Mouse (Mus musculus) cerebellum, adult 9-10 months (tissue): ENCODE results near the gene C530008M17Rik.

ENCODE experiments used
- DNase-seq: peaks from one replicate; pipeline ENCODE4 v3.0.0; 2022

C530008M17Rik gene

GRCm38 (mm10) chr5:76656212-76656611 lies at the start of gene C530008M17Rik:
Gene C530008M17Rik, plus strand, starts transcription at chr5:76656512.
- no peak for DNase-seq

GRCm38 (mm10) chr5:76609702-76610370 lies 46.5 kb upstream of the C530008M17Rik start:
- no peak for DNase-seq

GRCm38 (mm10) chr5:76612867-76613499 lies 43.3 kb upstream of the C530008M17Rik start:
- no peak for DNase-seq

- DNase-seq = no peak
Observed at GRCm38 (mm10) chr5:76615276-76615675, 41.0 kb upstream of the C530008M17Rik start.

DNA sequence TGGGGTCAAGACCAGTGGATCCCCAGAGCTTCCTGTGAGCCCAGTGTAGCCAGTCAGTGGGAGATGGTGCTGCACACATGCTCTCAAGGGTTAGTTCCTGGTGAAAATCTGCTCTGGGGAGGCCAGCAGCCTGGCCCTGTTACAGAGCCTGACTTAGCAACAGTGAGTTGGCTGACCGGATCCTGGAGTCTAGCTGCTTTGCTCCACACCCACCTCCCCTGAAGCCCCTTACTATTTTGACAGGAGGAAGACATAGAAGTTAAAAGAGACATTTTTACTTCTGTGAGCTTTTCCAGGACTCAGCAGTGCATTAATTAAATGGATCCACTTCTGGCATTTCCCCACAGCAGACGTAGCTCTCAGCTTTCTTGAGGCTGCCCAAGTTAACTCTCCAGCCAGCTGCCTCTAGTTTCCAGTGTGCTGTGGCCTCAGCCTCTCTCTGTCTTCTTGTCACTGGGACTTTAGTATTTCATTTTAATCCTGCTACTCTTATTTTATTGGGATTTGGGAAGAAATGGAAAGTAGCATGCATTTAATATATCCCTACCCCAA lies 40.0 kb upstream of the C530008M17Rik start:
- DNase-seq = no peak

GRCm38 (mm10) chr5:76618750-76619149 lies 37.6 kb upstream of the C530008M17Rik start:
- no peak for DNase-seq

GRCm38 (mm10) chr5:76623759-76624158 lies 32.6 kb upstream of the C530008M17Rik start:
- no peak for DNase-seq

DNA sequence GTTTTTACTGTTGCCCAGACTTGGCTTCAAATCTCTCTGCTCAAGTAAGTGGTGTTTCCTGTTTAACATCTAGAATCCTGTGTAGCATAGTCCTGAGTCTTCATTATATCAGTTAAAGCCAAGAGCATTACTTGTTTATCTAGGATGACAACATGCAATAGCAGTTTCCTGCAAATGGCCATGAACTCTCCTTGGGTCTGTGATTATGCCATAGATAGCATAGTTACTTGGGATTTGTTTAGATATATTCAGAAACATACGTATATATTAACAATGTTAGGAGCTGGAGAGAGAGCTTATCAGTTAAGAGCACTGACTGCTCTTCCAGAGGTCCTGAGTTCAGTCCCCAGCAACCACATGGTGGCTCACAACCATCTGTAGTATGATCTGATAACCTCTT lies 28.5 kb upstream of the C530008M17Rik start:
- DNase-seq = no peak

GRCm38 (mm10) chr5:76634012-76634411 lies 22.3 kb upstream of the C530008M17Rik start:
- no peak for DNase-seq

- no peak for DNase-seq
Observed at GRCm38 (mm10) chr5:76635592-76635991, 20.7 kb upstream of the C530008M17Rik start.

- DNase-seq = no peak
Observed at GRCm38 (mm10) chr5:76642076-76642475, 14.2 kb upstream of the C530008M17Rik start.

DNA sequence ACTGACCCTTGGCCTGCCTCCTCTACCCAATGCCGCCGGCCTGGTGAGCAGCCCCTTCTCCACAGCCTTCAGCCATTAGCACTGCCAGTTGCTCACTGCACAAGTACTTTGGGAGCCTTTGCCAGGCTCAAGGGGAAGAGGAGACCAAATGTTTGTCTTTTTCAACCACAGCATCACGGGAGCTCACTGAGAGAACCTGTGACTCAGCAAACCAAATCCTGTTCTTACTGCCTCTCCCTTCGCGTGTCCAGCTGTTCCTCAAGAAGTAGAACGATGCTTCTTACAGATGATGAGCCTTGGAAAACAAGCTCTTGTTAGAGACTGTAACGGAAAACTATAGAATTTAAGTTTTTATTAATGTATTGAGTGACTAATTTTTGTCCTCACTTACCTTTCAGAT lies 12.1 kb upstream of the C530008M17Rik start:
- no peak for DNase-seq

GRCm38 (mm10) chr5:76645091-76645868 lies 11.0 kb upstream of the C530008M17Rik start:
- no peak for DNase-seq

GRCm38 (mm10) chr5:76649897-76650296 lies 6.4 kb upstream of the C530008M17Rik start:
- no peak for DNase-seq

- DNase-seq = no peak
Observed at GRCm38 (mm10) chr5:76651151-76651725, 5.1 kb upstream of the C530008M17Rik start.

- peak; percentile 4 for DNase-seq
Observed at GRCm38 (mm10) chr5:76657245-76658083, 1.2 kb downstream of the C530008M17Rik start.

GRCm38 (mm10) chr5:76658084-76658934 lies 2.0 kb downstream of the C530008M17Rik start:
- DNase-seq = peak; percentile 6

- DNase-seq = no peak
Observed at GRCm38 (mm10) chr5:76659958-76660635, 3.8 kb downstream of the C530008M17Rik start.

DNA sequence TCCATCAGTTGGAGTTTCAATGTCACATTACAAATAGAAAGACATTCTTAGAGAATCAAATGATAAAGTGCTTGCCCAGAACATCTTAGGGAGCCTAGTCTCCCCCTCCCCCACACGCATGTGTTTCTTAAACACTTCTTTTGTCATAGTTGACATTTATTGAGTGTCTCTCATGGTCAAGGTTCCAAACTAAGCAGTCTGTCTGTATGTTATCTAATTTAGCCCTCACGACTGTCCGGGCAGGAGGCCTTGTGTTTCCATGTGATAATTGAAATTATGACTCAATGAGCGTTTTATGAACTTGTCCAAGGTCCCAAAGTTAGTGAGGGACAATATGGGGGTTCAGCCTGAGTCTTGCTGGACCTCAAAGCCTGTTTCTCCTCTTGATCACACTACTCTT lies 5.0 kb downstream of the C530008M17Rik start:
- DNase-seq = no peak

- DNase-seq = no peak
Observed at GRCm38 (mm10) chr5:76664936-76665335, 8.6 kb downstream of the C530008M17Rik start.

GRCm38 (mm10) chr5:76665421-76665820 lies 9.1 kb downstream of the C530008M17Rik start:
- no peak for DNase-seq
